Mouse (Mus musculus): ENCODE measurements around the gene Gm28043. TPM values are rescaled to one million over a fixed set of nuclear protein-coding genes. Genes with fewer than 3 reads are reported as not detected.
A peak's percentile ranks its signal among the peaks of the same experiment; 100 is the strongest.

Gm28043 gene
- polyA plus RNA-seq (2015; fragmentation: Nextera tagmentation; extraction: Ambion mirVana) = 2.6 and 3.0 TPM in 2 replicates

DNA sequence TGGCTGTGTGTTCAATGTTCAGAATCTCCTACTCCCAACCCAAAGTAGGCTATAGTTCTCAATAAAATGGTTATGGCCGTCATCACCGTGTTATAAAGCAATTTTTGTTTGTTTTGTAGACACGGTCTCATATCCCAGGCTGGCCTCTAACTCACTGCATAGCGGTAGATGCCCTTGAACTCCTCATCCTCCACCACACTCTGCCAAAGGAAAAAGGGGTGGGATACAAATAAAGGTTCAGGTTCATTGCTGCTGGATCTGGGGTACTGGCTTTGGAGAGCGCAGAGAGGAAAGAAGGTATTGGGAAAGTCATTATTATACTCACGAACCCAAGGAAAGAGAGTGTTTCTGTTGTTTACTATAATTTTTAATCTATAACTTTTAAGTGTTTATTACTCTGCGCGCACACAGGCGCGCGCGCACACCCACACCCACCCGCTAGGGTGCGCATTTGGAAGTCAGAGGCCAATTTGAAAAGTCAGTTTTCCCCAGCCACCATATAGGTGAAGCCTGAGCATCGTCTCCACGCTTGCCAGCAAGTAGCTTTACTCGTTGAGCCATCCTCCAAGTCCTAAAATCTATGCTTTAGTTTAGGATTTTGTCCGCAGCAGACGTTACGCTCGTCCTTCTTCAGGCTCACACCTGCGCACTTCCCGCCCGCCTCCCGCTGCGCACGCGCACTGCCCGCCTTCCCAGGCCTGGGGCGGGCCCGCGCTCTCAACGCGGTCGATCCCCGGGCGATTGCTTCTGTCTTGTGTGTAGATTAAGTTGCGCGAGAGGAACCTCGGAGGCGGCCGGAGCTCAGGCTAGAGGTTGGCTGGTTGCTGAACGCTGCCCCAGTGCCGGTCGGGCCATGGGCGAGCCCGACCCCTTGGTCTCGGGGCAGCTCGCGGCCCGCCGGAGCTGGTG lies at the start of gene Gm28043, which contains the start of gene Rnf8:
TSS of gene Gm28043 (plus strand) at position 762 of the 909 bp plus-strand sequence.
TSS of gene Rnf8 (plus strand) at position 676 of the 909 bp plus-strand sequence.
- Histone ChIP-seq H3K9ac (peak within 1 kb of the TSS; percentile 99), H3K27ac (peak within 1 kb of the TSS; percentile 97), H3K9me3 (no peaks in the 10 kb centered on the region), H3K4me2 (peak within 1 kb of the TSS; percentile 77), H3K4me1 (peaks cover 24% of the 10 kb centered on the region), H3K4me3 (replicated peaks) (peak within 1 kb of the TSS; percentile 94), H3K27me3 (replicated peaks) (no peaks in the 10 kb centered on the region), H3K36me3 (no peaks in the 10 kb centered on the region)
- ATAC-seq (ENCODE audit: insufficient read depth, low FRiP score, low read depth) = peak; percentile 94
- WGBS = 1% methylated on average over 52 of the region's 52 CpGs

DNA sequence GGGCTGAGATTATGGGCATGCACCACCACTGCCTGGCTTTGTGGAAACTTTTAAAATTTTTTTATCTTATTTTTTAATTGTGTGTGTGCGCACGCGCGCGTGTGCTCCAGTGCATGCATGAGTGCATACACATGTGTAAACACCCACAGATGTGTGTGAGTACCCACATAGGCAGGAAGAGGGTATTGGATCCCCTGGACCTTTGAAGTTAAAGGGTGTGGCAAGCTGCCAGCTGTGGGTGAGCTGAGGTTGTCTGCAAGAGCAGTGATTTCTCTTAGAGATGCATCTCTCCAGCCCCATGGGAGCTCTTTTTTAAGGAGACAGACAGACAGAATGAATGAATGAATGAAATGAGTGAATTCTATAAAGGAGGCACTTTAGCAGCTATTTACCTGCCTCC lies 49.2 kb upstream of the Gm28043 start:
- 99% methylated on average over 5 of the region's 5 CpGs for WGBS

DNA sequence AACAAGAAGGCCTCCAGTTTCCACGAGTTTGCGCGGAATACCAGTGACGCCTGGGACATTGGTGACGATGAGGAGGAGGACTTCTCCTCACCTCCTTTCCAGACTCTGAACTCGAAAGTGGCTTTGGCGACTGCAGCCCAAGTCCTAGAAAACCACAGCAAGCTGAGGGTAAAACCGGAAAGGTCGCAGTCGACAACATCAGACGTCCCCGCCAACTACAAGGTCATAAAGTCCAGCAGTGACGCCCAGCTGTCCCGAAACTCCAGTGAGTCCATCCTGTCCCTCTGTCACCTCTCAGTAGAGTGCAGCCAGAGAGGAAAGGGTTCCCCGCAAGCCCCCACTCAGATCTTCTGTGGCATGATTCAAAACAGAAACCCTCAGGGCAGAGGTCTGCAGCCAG lies 46.2 kb upstream of the Gm28043 start:
- Histone ChIP-seq H3K9me3 (no peaks in the 10 kb centered on the region), H3K4me3 (replicated peaks) (no peak overlapping the region), H3K4me2 (no peak overlapping the region), H3K36me3 (peaks cover 12% of the 10 kb centered on the region; the same call in 1 of the 2 replicates), H3K27me3 (replicated peaks) (no peaks in the 10 kb centered on the region), H3K9ac (no peak overlapping the region), H3K4me1 (no peaks in the 10 kb centered on the region), H3K27ac (no peak overlapping the region)
- WGBS = 91% methylated on average over 15 of the region's 15 CpGs
- no peak for ATAC-seq (ENCODE audit: insufficient read depth, low FRiP score, low read depth)

More for the DNA sequence above, 49.2 kb upstream of the Gm28043 start:
- no peak overlapping the region for H3K4me2 ChIP-seq
- ATAC-seq (ENCODE audit: insufficient read depth, low FRiP score, low read depth) = no peak
- peaks cover 4% of the 10 kb centered on the region; the same call in 1 of the 2 replicates for H3K36me3 ChIP-seq
- H3K9ac ChIP-seq = no peak overlapping the region
- no peaks in the 10 kb centered on the region for H3K4me1 ChIP-seq
- no peaks in the 10 kb centered on the region for H3K27me3 ChIP-seq (replicated peaks)
- H3K27ac ChIP-seq = no peak overlapping the region
- H3K4me3 ChIP-seq (replicated peaks) = no peak overlapping the region
- H3K9me3 ChIP-seq = no peaks in the 10 kb centered on the region

DNA sequence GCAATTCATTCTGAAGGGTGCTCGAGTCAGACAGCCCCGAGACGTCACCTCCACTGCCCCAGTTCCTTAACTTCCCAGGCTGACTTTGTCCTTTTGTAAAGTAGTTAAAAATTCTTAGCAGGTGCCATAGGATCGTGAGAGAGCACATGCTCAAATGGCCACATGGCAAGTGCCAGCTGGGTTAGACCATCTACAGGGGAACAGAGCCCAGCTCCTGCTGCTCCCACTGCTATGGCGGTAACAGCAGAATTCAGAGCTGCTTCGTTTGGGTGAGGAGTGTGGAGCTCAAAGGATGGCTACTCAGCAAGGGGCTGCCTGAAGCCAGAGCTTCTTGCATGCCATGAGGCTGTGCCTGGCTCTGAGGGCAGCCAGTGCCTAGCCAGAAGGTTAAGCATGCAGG lies 44.8 kb upstream of the Gm28043 start:
- H3K27me3 ChIP-seq (replicated peaks) = no peaks in the 10 kb centered on the region
- no peak for ATAC-seq (ENCODE audit: insufficient read depth, low FRiP score, low read depth)
- H3K27ac ChIP-seq = no peak overlapping the region
- WGBS = 92% methylated on average over 6 of the region's 6 CpGs
- H3K4me1 ChIP-seq = no peaks in the 10 kb centered on the region
- no peak overlapping the region for H3K9ac ChIP-seq
- no peak overlapping the region for H3K4me3 ChIP-seq (replicated peaks)
- H3K4me2 ChIP-seq = no peak overlapping the region
- peaks cover 12% of the 10 kb centered on the region; the same call in 1 of the 2 replicates for H3K36me3 ChIP-seq
- no peaks in the 10 kb centered on the region for H3K9me3 ChIP-seq

DNA sequence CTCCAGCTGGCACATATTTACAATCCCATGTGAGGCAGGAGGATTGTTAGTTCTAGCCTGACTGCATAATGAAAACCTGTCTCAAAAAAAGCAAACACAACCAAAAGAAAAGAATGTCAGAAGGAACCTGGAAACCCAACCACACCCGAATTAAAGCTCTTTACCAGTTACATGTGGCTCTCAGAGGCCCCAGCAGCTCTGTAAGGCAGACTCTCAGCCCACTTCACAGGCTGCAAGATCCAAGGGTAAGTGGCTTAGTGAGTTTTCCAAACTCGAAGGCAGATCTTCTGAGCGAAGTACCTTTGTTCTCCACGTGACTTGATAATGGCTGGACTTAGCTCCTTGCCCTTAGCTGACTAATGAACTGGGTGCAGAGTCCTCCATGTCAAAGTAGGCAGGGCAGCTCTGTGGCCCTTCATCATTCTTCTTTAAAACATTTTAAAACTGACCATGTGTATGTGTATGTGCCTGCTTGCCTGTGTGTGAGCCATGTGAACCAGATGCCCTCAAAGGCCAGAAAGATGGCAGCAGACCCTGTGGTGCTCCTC lies 35.0 kb upstream of the Gm28043 start:
- H3K9me3 ChIP-seq = no peaks in the 10 kb centered on the region
- H3K4me1 ChIP-seq = no peaks in the 10 kb centered on the region
- peak overlapping the region; percentile 52; the same call in 1 of the 2 replicates for H3K27ac ChIP-seq
- WGBS = 75% methylated on average over 4 of the region's 4 CpGs
- no peaks in the 10 kb centered on the region for H3K27me3 ChIP-seq (replicated peaks)
- peak; percentile 47; the same call in 1 of the 2 replicates for ATAC-seq (ENCODE audit: insufficient read depth, low FRiP score, low read depth)
- H3K9ac ChIP-seq = no peak overlapping the region
- H3K4me2 ChIP-seq = no peak overlapping the region
- peaks cover 32% of the 10 kb centered on the region for H3K36me3 ChIP-seq
- H3K4me3 ChIP-seq (replicated peaks) = no peak overlapping the region

DNA sequence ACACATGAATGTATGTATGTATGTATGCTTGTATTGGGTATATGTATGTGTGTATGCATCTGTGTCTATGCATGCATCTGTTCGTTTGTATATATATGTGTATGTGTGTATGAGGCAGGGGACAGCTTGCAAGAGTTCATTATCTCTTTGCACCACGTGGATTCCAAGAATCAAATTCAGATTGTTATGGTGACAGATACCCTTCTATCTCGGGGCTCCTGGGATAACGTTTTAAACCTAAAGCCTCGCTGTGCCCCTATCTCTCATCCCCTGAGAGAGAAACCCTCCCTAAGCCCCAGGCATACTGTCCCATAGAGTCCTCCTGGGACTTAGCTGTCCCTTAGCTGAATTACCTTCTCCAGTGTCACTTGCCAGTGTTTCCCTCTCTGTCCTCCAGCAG lies 31.1 kb upstream of the Gm28043 start:
- no peak overlapping the region for H3K4me2 ChIP-seq
- no peaks in the 10 kb centered on the region for H3K27me3 ChIP-seq (replicated peaks)
- no peak overlapping the region for H3K27ac ChIP-seq
- H3K4me3 ChIP-seq (replicated peaks) = no peak overlapping the region
- H3K36me3 ChIP-seq = peaks cover 14% of the 10 kb centered on the region; the same call in 1 of the 2 replicates
- WGBS = 75% methylated on average over 5 of the region's 5 CpGs
- no peaks in the 10 kb centered on the region for H3K9me3 ChIP-seq
- ATAC-seq (ENCODE audit: insufficient read depth, low FRiP score, low read depth) = no peak
- H3K4me1 ChIP-seq = no peaks in the 10 kb centered on the region
- no peak overlapping the region for H3K9ac ChIP-seq

DNA sequence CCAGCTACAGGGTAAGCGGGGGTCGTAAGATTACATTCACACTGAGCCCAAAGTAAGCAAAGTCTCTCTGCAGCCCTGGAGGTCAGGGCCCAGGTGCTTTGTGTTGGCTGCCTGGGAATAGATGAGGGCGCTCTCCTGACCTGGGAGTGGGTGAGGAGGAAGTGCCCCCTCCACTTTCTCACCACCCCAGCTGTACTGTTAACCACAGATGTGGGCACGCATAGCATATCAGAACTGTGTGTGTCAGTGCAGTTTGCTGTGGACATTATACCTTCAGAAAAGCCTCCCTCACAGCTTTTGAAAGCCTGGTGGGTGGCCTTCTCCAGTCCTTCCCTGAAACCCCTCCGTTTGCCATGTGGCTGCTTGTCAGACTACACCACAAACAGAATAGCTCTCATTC lies 30.4 kb upstream of the Gm28043 start:
- Histone ChIP-seq H3K9me3 (no peaks in the 10 kb centered on the region), H3K4me2 (no peak overlapping the region), H3K27me3 (replicated peaks) (no peaks in the 10 kb centered on the region), H3K4me3 (replicated peaks) (no peak overlapping the region), H3K9ac (no peak overlapping the region), H3K27ac (no peak overlapping the region), H3K4me1 (0 out of 2 replicates have a peak, but pooled peaks cover 3% of the 10 kb centered on the region), H3K36me3 (peaks cover 14% of the 10 kb centered on the region; the same call in 1 of the 2 replicates)
- WGBS = 58% methylated on average over 5 of the region's 5 CpGs
- ATAC-seq (ENCODE audit: insufficient read depth, low FRiP score, low read depth) = no peak

DNA sequence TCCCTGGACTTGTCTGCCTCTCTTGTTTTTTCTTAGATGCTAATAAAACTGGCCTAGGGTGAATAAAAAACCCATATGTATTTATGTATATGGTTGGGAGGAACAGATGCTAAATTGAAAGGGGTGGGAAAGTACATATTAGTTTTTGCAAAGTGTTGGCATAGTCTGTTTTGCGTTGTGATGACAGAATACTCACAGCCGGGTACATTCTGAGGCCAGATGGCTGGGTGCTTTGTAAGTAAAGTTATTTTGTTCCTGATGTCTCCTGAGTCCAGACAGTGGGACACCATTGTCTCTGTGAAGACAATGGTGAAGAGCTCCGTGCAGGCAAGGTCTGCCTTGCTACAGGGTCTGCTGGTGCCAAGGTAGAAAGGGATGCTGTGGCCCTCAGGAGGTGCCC lies 29.9 kb upstream of the Gm28043 start:
- Histone ChIP-seq H3K4me1 (0 out of 2 replicates have a peak, but pooled peaks cover 5% of the 10 kb centered on the region), H3K27me3 (replicated peaks) (no peaks in the 10 kb centered on the region), H3K9me3 (no peaks in the 10 kb centered on the region), H3K36me3 (peaks cover 14% of the 10 kb centered on the region; the same call in 1 of the 2 replicates), H3K9ac (no peak overlapping the region), H3K4me3 (replicated peaks) (no peak overlapping the region), H3K27ac (no peak overlapping the region), H3K4me2 (no peak overlapping the region)
- no peak for ATAC-seq (ENCODE audit: insufficient read depth, low FRiP score, low read depth)
- 70% methylated on average over 3 of the region's 3 CpGs for WGBS

DNA sequence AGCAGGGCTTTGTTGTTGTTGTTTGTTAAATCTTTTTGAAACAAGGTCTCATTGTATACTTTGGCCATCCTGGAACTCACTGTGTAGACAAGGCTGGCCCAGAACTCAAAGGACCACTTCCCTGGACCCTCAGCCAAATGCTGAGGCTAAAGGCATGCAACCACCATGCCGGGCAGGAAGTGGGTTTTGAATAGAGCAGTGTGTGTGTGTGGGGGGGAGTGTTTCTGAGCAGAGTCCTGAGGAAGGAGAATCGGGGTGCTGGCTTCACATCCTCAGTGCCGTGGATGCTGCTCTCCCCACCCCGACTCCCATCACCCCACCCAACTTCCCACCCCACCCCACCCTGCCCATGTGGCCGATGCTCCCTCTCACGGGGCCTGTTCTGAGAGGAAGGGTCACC lies 29.2 kb upstream of the Gm28043 start:
- no peaks in the 10 kb centered on the region for H3K9me3 ChIP-seq
- no peak overlapping the region for H3K9ac ChIP-seq
- 0 out of 2 replicates have a peak, but pooled peaks cover 5% of the 10 kb centered on the region for H3K4me1 ChIP-seq
- no peak for ATAC-seq (ENCODE audit: insufficient read depth, low FRiP score, low read depth)
- H3K4me2 ChIP-seq = no peak overlapping the region
- peaks cover 14% of the 10 kb centered on the region; the same call in 1 of the 2 replicates for H3K36me3 ChIP-seq
- no peak overlapping the region for H3K4me3 ChIP-seq (replicated peaks)
- WGBS = 90% methylated on average over 6 of the region's 6 CpGs
- H3K27me3 ChIP-seq (replicated peaks) = no peaks in the 10 kb centered on the region
- H3K27ac ChIP-seq = no peak overlapping the region

DNA sequence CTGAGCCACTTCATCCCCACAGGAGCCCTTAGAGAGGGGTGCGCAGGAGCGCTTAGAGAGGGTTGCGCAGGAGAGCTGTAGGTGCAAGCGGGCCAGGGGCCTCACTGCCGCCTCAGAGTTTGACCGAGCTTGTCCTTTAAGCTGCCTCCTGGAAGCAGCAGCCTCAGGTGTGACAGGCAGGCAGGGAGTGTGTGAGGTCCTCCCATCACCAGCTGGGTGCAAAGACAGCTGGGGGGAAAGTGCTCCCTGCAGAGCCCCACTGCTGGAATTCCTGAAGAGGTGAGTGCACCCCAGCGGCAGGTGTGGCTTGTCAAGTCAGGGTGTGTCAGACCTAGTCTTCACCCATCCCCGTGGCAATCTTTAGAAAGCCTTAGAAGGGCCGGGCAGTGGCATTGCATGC lies 27.8 kb upstream of the Gm28043 start:
- 73% methylated on average over 9 of the region's 9 CpGs for WGBS
- no peak overlapping the region for H3K9ac ChIP-seq
- no peaks in the 10 kb centered on the region for H3K9me3 ChIP-seq
- H3K27ac ChIP-seq = no peak overlapping the region
- peaks cover 10% of the 10 kb centered on the region; the same call in 1 of the 2 replicates for H3K36me3 ChIP-seq
- H3K4me2 ChIP-seq = no peak overlapping the region
- H3K27me3 ChIP-seq (replicated peaks) = no peaks in the 10 kb centered on the region
- 0 out of 2 replicates have a peak, but pooled peaks cover 5% of the 10 kb centered on the region for H3K4me1 ChIP-seq
- no peak overlapping the region for H3K4me3 ChIP-seq (replicated peaks)
- no peak for ATAC-seq (ENCODE audit: insufficient read depth, low FRiP score, low read depth)

DNA sequence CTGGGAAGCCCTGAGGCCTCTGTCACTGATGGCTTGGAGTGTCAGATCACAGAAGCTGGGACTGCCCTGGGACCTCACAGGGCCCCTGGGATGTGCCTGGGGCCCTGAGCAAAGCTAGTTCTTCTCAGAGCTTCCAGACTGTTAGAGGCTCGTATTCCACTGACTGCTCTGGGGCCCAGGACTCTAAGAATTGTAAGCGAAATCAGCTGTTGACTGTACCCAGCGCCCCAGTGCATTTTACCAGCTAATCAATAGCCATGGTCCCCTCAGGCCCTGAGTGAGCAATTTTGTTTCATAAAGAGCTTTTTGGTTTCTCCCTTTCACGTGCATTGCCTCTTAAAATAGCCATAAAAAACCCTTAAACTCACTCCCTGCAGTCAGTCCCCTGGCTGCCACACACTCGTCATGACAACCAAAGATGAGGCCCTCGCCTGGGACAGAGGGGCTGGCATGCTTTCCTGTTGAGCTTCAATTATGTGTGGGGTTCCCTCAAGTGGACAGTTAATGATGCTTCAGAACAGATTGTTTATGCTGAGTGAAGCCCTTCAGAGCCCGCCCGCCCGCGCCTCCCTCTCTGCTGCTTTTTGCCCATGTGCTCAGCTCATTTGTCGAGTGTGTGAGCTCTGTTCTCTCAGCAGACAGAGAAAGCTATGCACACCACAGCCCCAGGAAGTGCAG lies 25.3 kb upstream of the Gm28043 start:
- Histone ChIP-seq H3K9ac (no peak overlapping the region), H3K4me3 (replicated peaks) (no peak overlapping the region), H3K27me3 (replicated peaks) (no peaks in the 10 kb centered on the region), H3K9me3 (no peaks in the 10 kb centered on the region), H3K27ac (no peak overlapping the region), H3K4me1 (0 out of 2 replicates have a peak, but pooled peaks cover 5% of the 10 kb centered on the region), H3K36me3 (no peaks in the 10 kb centered on the region), H3K4me2 (no peak overlapping the region)
- 57% methylated on average over 11 of the region's 11 CpGs for WGBS
- ATAC-seq (ENCODE audit: insufficient read depth, low FRiP score, low read depth) = no peak

Data from stomach, embryonic 15.5 days (tissue).